Mouse (Mus musculus): ENCODE results near the gene Il6. TPM values are rescaled to one million over a fixed set of nuclear protein-coding genes. Genes with fewer than 3 reads are reported as not detected.
"Not testable (repeated sequence)": the region's sequence is repeated elsewhere in the genome, so short reads cannot be mapped to it uniquely, and the experiment has no call there.

The Il6 gene
- polyA plus RNA-seq, 1 experiment from 2014 or later: not detected

DNA sequence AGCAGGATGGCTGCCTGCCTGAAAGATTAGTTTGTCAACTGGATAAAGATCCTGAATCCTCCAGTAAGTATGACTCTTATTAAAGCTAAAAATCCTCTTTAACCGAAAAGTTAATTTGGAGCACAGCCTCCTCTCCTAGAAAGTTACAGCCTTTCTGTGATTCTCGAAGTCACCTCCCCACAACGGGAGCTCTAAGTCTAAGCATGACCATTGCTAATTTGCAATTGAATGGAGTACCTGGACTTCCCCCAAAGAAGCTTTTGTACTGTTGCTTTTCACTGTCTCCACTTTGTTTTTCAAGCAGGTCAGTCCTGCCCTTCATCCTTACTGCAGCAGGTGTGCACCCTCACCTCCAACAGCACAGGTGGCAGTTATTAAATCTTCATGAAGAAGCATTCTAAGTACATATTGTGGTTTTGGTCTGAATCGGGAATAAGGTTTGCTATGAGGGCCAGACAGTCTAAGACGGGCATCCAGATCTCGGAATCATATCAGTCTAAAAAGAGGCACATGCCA is 45.4 kb downstream of the Il6 start:
- Histone ChIP-seq H3K9me3 (replicated peaks; ENCODE audit: low read length) (no peaks in the 10 kb centered on the region), H3K9ac (ENCODE audit: low read depth, low read length) (no peak overlapping the region), H3K4me2 (ENCODE audit: low read length) (no peak overlapping the region), H3K4me3 (replicated peaks; ENCODE audit: low read depth, low read length) (no peak overlapping the region), H3K27ac (no peak overlapping the region), H3K4me1 (replicated peaks; ENCODE audit: insufficient read depth, low read length) (no peaks in the 10 kb centered on the region), H3K36me3 (ENCODE audit: insufficient read depth, low read length) (0 out of 2 replicates have a peak, but pooled peaks cover 9% of the 10 kb centered on the region), H3K27me3 (ENCODE audit: insufficient read depth, low read length) (no peaks in the 10 kb centered on the region)
- ATAC-seq (replicated peaks; ENCODE audit: low FRiP score, low read depth): no peak
- TF ChIP-seq CTCF (IDR thresholded peaks at IDR 0.05; ENCODE audit: low read depth): no peak
- 88% methylated on average over 6 of the region's 6 CpGs for WGBS
- no peak for DNase-seq (ENCODE audit: low spot score)

DNA sequence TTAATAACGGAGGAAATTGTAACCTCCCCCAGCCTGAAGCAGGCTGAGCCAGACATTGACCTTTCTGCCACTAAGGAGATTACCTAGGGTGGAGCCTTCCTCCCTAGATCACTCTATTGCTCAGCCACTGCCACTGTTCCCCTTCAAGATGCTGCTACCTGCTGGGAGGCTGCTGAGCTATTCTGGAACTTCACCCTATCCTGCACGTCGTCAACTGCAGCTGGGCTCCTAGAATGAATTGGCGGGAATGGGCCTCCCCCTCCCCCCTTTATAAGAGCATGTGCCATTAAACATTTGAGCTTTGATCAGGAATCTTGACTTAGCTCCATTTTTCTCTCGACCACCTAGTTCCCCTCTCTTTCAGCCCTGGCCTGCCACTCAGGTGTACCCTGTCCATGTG is 46.7 kb downstream of the Il6 start:
- H3K27ac ChIP-seq; H3K9ac ChIP-seq (ENCODE audit: low read depth, low read length); H3K4me1 ChIP-seq (replicated peaks; ENCODE audit: insufficient read depth, low read length); H3K27me3 ChIP-seq (ENCODE audit: insufficient read depth, low read length); ATAC-seq (replicated peaks; ENCODE audit: low FRiP score, low read depth); H3K4me3 ChIP-seq (replicated peaks; ENCODE audit: low read depth, low read length); DNase-seq (ENCODE audit: low spot score); H3K4me2 ChIP-seq (ENCODE audit: low read length); H3K9me3 ChIP-seq (replicated peaks; ENCODE audit: low read length): not testable (repeated sequence)
- 80% methylated on average over 5 of the region's 5 CpGs for WGBS
- H3K36me3 ChIP-seq (ENCODE audit: insufficient read depth, low read length): peaks cover 12% of the 10 kb centered on the region; the same call in 1 of the 2 replicates

DNA sequence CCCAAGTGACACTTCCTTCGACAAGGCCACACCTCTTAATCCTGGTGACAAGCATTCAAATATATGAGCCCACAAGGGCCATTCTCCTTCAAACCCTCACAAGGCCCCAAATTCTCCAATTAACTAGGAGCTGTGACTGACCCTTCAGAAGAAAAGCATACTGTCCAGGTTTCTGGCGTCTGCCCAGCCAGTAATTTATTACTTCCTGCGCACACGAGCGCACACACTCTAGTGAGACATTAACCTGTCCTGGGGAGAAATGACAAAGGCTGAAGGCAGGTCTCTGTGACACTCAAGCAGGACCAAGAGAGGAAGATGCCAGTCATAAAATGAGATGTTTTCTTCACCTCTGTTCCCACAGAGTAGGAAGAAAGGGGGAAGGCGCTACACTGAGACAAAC is 54.8 kb downstream of the Il6 start:
- 13% methylated on average over 6 of the region's 6 CpGs for WGBS
- Histone ChIP-seq H3K27ac (no peak overlapping the region), H3K4me3 (replicated peaks; ENCODE audit: low read depth, low read length) (no peak overlapping the region), H3K36me3 (ENCODE audit: insufficient read depth, low read length) (peaks cover 12% of the 10 kb centered on the region; the same call in 1 of the 2 replicates), H3K4me1 (replicated peaks; ENCODE audit: insufficient read depth, low read length) (no peaks in the 10 kb centered on the region), H3K4me2 (ENCODE audit: low read length) (no peak overlapping the region), H3K9ac (ENCODE audit: low read depth, low read length) (no peak overlapping the region), H3K9me3 (replicated peaks; ENCODE audit: low read length) (no peaks in the 10 kb centered on the region), H3K27me3 (ENCODE audit: insufficient read depth, low read length) (no peaks in the 10 kb centered on the region)
- peak; percentile 39 for DNase-seq (ENCODE audit: low spot score)
- TF ChIP-seq CTCF (IDR thresholded peaks at IDR 0.05; ENCODE audit: low read depth): no peak
- ATAC-seq (replicated peaks; ENCODE audit: low FRiP score, low read depth): 0 out of 2 replicates have a peak, but pooled peaks have one; percentile 21

Other genes with a start within 250 kb of the Il6 start
- gene Tyms, start 60.5 kb downstream of the Il6 start, polyA plus RNA-seq (2015; fragmentation: Nextera tagmentation; extraction: Ambion mirVana): 137 and 160 TPM in 2 replicates
- gene Garem2, start 92.0 kb downstream of the Il6 start, polyA plus RNA-seq (2015; fragmentation: Nextera tagmentation; extraction: Ambion mirVana): 0.33 and 0.36 TPM in 2 replicates
- not detected in 2 replicates for gene 3110082J24Rik, start 93.0 kb downstream of the Il6 start, polyA plus RNA-seq (2015; fragmentation: Nextera tagmentation; extraction: Ambion mirVana)
- 171 and 193 TPM in 2 replicates for gene Hadha, start 142.0 kb downstream of the Il6 start, polyA plus RNA-seq (2015; fragmentation: Nextera tagmentation; extraction: Ambion mirVana)
- 215 and 229 TPM in 2 replicates for gene Hadhb, start 142.1 kb downstream of the Il6 start, polyA plus RNA-seq (2015; fragmentation: Nextera tagmentation; extraction: Ambion mirVana)
- 0.04 and 0.14 TPM in 2 replicates for gene Adgrf3, start 192.6 kb downstream of the Il6 start, polyA plus RNA-seq (2015; fragmentation: Nextera tagmentation; extraction: Ambion mirVana)
- gene Selenoi, start 219.5 kb downstream of the Il6 start, polyA plus RNA-seq (2015; fragmentation: Nextera tagmentation; extraction: Ambion mirVana): 9.2 and 9.7 TPM in 2 replicates